Mouse (Mus musculus) kidney, postnatal 0 days (tissue): ENCODE measurements around the gene Adgrg7. TPM values are rescaled to one million over a fixed set of nuclear protein-coding genes. Genes with fewer than 3 reads are reported as not detected.

Experiments used
- ATAC-seq: fragments of 200-750 bp; cut with Nextera tagmentation; replicated peaks from 2 replicates; pipeline ENCODE4 v1.8.0; 2017; ENCODE audit warnings: low read depth, moderate number of reproducible peaks, moderate TSS enrichment, moderate library complexity; ENCODE audit not compliant: low FRiP score
- DNase-seq: peaks from one replicate; pipeline ENCODE4 v3.0.0-alpha.2; 2016; ENCODE audit warnings: low spot score
- H3K27ac ChIP-seq: fragments of 300-500 bp; sonication (generic); 2 replicates; pipeline ENCODE4 v1.5.1; 2014; ENCODE audit warnings: mild to moderate bottlenecking
- H3K27me3 ChIP-seq: fragments of 300-500 bp; sonication (generic); 2 replicates; pipeline ENCODE4 v1.6.1; 2014; ENCODE audit warnings: low read length, mixed read lengths; ENCODE audit not compliant: insufficient read depth
- H3K36me3 ChIP-seq: fragments of 300-500 bp; sonication (generic); 2 replicates; pipeline ENCODE4 v1.6.1; 2014; ENCODE audit warnings: low read length, mixed read lengths; ENCODE audit not compliant: insufficient read depth
- H3K4me1 ChIP-seq: fragments of 300-500 bp; sonication (generic); replicated peaks from 2 replicates; pipeline ENCODE4 v1.6.1; 2014; ENCODE audit warnings: antibody characterized with exemption, low read length, mixed read lengths; ENCODE audit not compliant: insufficient read depth
- H3K4me2 ChIP-seq: fragments of 300-500 bp; sonication (generic); 2 replicates; pipeline ENCODE4 v1.6.1; 2014; ENCODE audit warnings: mild to moderate bottlenecking, low read length, moderate library complexity, mixed read lengths
- H3K4me3 ChIP-seq: fragments of 300-500 bp; sonication (generic); replicated peaks from 2 replicates; pipeline ENCODE4 v1.5.1; 2014; ENCODE audit warnings: low read depth, low read length
- H3K9ac ChIP-seq: fragments of 300-500 bp; sonication (generic); 2 replicates; pipeline ENCODE4 v1.6.1; 2014; ENCODE audit warnings: low read depth, low read length
- H3K9me3 ChIP-seq: fragments of 300-500 bp; sonication (generic); replicated peaks from 2 replicates; pipeline ENCODE4 v1.6.1; 2016; ENCODE audit warnings: low read length, inconsistent platforms, mixed read lengths
- CTCF ChIP-seq: IDR thresholded peaks from 2 replicates; pipeline ENCODE4 v1.5.1; 2016; ENCODE audit warnings: antibody characterized with exemption, low read depth, mild to moderate bottlenecking, moderate library complexity
- WGBS: fragments of 180-500 bp; shearing (Covaris S2); extraction: QIAGEN DNeasy Blood & Tissue Kit; methylation state at CpG from one replicate; pipeline ENCODE4 v1.1.7; 2014; 5-methylcytosine and 5-hydroxymethylcytosine counted together
- polyA plus RNA-seq: library from polyadenylated mRNA; unstranded; fragments of >200 nt; fragmentation: Nextera tagmentation; extraction: Ambion mirVana; gene quantifications from 2 replicates; pipeline ENCODE4 v1.2.1, GENCODE M21; 2015

Adgrg7 gene
- polyA plus RNA-seq, 1 experiment from 2014 or later, result not detected

- ATAC-seq, result no peak
- H3K4me1 ChIP-seq, result no peaks in the 10 kb centered on the region
- H3K36me3 ChIP-seq, result peaks cover 16% of the 10 kb centered on the region
- H3K9ac ChIP-seq, result no peak overlapping the region
- no peak for TF ChIP-seq CTCF
- H3K9me3 ChIP-seq, result no peaks in the 10 kb centered on the region
- 92% methylated on average over 7 of the region's 7 CpGs for WGBS
- no peak overlapping the region for H3K4me3 ChIP-seq
- DNase-seq, result no peak
- no peak overlapping the region for H3K27ac ChIP-seq
- H3K27me3 ChIP-seq, result no peaks in the 10 kb centered on the region
- no peak overlapping the region for H3K4me2 ChIP-seq
Observed at GRCm38 (mm10) chr16:56690715-56691114, 104.9 kb downstream of the Adgrg7 start.

GRCm38 (mm10) chr16:56686747-56687146, 108.9 kb downstream of the Adgrg7 start:
- Histone ChIP-seq H3K9ac (no peak overlapping the region), H3K27me3 (no peaks in the 10 kb centered on the region), H3K36me3 (peaks cover 14% of the 10 kb centered on the region), H3K27ac (no peak overlapping the region), H3K9me3 (no peaks in the 10 kb centered on the region), H3K4me1 (no peaks in the 10 kb centered on the region), H3K4me3 (no peak overlapping the region), H3K4me2 (no peak overlapping the region)
- TF ChIP-seq CTCF, result no peak
- ATAC-seq, result no peak
- 93% methylated on average over 5 of the region's 5 CpGs for WGBS
- DNase-seq, result no peak

DNA sequence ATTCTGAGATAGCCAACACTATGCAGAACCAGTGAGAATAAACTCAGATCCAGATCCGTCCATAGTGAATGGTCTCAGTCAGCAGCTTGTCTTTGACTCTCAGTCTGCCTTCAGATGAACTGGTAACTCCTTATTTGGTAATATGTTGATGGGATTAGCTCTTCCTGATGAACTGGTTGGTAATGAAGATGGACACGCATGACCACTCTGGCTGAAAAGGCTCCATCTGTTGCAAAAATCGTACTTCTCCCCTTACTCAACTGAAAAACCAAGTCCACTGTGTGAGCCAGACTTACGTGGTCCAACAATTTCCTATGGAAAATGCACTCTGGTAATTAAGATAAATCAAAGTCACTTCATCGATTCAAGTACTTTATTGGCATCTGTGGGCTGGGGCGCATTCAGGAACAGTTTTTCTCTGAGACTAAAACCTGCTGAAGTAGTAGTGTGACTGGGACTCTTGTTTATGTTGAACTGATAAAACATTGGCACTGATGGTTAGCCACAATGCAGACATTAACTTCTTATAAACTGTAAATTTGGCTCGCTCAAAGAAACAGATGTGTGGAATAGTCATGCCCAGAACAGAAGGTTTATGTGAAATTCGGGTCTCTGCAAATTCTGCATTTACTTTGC, 114.5 kb downstream of the Adgrg7 start:
- ATAC-seq (no peak), DNase-seq (no peak)
- WGBS, result 81% methylated on average over 8 of the region's 8 CpGs
- no peaks in the 10 kb centered on the region; the same call in 1 of the 2 replicates for H3K36me3 ChIP-seq
- H3K4me1 ChIP-seq, result no peaks in the 10 kb centered on the region
- H3K9me3 ChIP-seq, result no peaks in the 10 kb centered on the region
- no peak overlapping the region for H3K27ac ChIP-seq
- no peak for TF ChIP-seq CTCF
- no peak overlapping the region for H3K9ac ChIP-seq
- no peak overlapping the region for H3K4me2 ChIP-seq
- H3K4me3 ChIP-seq, result no peak overlapping the region
- no peaks in the 10 kb centered on the region for H3K27me3 ChIP-seq

GRCm38 (mm10) chr16:56677146-56677545, 118.5 kb downstream of the Adgrg7 start:
- peak; percentile 76 for TF ChIP-seq CTCF
- Histone ChIP-seq H3K4me2 (no peak overlapping the region), H3K27ac (no peak overlapping the region), H3K4me3 (no peak overlapping the region), H3K27me3 (no peaks in the 10 kb centered on the region), H3K36me3 (no peaks in the 10 kb centered on the region), H3K4me1 (no peaks in the 10 kb centered on the region), H3K9ac (no peak overlapping the region), H3K9me3 (no peaks in the 10 kb centered on the region)
- 0 out of 2 replicates have a peak, but pooled peaks have one; percentile 49 for ATAC-seq
- 70% methylated on average over 4 of the region's 4 CpGs for WGBS
- DNase-seq, result peak; percentile 74

Other genes with a start within 250 kb of the Adgrg7 start
- 118 and 125 TPM in 2 replicates for gene Tfg, start 78.4 kb downstream of the Adgrg7 start, polyA plus RNA-seq
- 18.9 and 20.4 TPM in 2 replicates for gene Tmem45a, start 90.3 kb upstream of the Adgrg7 start, polyA plus RNA-seq
- gene Lnp1, start 132.2 kb upstream of the Adgrg7 start, polyA plus RNA-seq, result not detected in 2 replicates